Mouse (Mus musculus): Measurements from ENCODE around the gene Mab21l1. TPM values are rescaled to one million over a fixed set of nuclear protein-coding genes. Genes with fewer than 3 reads are reported as not detected.

The Mab21l1 gene
- polyA plus RNA-seq (2016; fragmentation: Nextera tagmentation; extraction: Ambion mirVana): 0.20 and 0.26 TPM in 2 replicates

GRCm38 (mm10) chr3:55782056-55782687, at the start of gene Mab21l1:
Mab21l1 (plus strand) TSS chr3:55782510.
- no peak for ATAC-seq
- Histone ChIP-seq H3K27me3 (replicated peaks) (peaks cover 85% of the 10 kb centered on the region), H3K27ac (no peak within 1 kb of the TSS), H3K4me3 (peak within 1 kb of the TSS; percentile 40), H3K9ac (0 out of 2 replicates have a peak within 1 kb of the TSS, but pooled peaks have one; percentile 2), H3K9me3 (replicated peaks) (no peaks in the 10 kb centered on the region), H3K4me1 (peaks cover 29% of the 10 kb centered on the region), H3K36me3 (no peaks in the 10 kb centered on the region), H3K4me2 (peak within 1 kb of the TSS; percentile 63)
- 2% methylated on average over 16 of the region's 16 CpGs for WGBS (ENCODE audit: insufficient replicate concordance)

- Histone ChIP-seq H3K27me3 (replicated peaks) (no peaks in the 10 kb centered on the region), H3K36me3 (no peaks in the 10 kb centered on the region), H3K4me2 (no peak overlapping the region), H3K9me3 (replicated peaks) (no peaks in the 10 kb centered on the region), H3K27ac (no peak overlapping the region), H3K9ac (no peak overlapping the region), H3K4me1 (no peaks in the 10 kb centered on the region), H3K4me3 (no peak overlapping the region)
- 69% methylated on average over 6 of the region's 6 CpGs for WGBS (ENCODE audit: insufficient replicate concordance)
- ATAC-seq: no peak
Measured at GRCm38 (mm10) chr3:55733665-55734064, 48.6 kb upstream of the Mab21l1 start.

GRCm38 (mm10) chr3:55741428-55741827, 40.9 kb upstream of the Mab21l1 start:
- no peak overlapping the region for H3K4me3 ChIP-seq
- no peaks in the 10 kb centered on the region for H3K27me3 ChIP-seq (replicated peaks)
- H3K27ac ChIP-seq: no peak overlapping the region
- no peak overlapping the region for H3K9ac ChIP-seq
- no peak for ATAC-seq
- H3K36me3 ChIP-seq: no peaks in the 10 kb centered on the region
- 65% methylated on average over 6 of the region's 6 CpGs for WGBS (ENCODE audit: insufficient replicate concordance)
- H3K9me3 ChIP-seq (replicated peaks): no peaks in the 10 kb centered on the region
- no peaks in the 10 kb centered on the region for H3K4me1 ChIP-seq
- no peak overlapping the region for H3K4me2 ChIP-seq

- H3K27ac ChIP-seq: no peak overlapping the region
- no peaks in the 10 kb centered on the region for H3K27me3 ChIP-seq (replicated peaks)
- H3K4me1 ChIP-seq: no peaks in the 10 kb centered on the region
- WGBS (ENCODE audit: insufficient replicate concordance): 58% methylated on average over 5 of the region's 5 CpGs
- no peak overlapping the region for H3K4me3 ChIP-seq
- H3K9me3 ChIP-seq (replicated peaks): no peaks in the 10 kb centered on the region
- no peak overlapping the region for H3K4me2 ChIP-seq
- H3K9ac ChIP-seq: no peak overlapping the region
- H3K36me3 ChIP-seq: no peaks in the 10 kb centered on the region
- ATAC-seq: no peak
Measured at GRCm38 (mm10) chr3:55742218-55742617, 40.1 kb upstream of the Mab21l1 start.

GRCm38 (mm10) chr3:55742654-55743053, 39.7 kb upstream of the Mab21l1 start:
- Histone ChIP-seq H3K4me3 (no peak overlapping the region), H3K4me1 (no peaks in the 10 kb centered on the region), H3K9me3 (replicated peaks) (no peaks in the 10 kb centered on the region), H3K27ac (no peak overlapping the region), H3K36me3 (no peaks in the 10 kb centered on the region), H3K9ac (no peak overlapping the region), H3K4me2 (no peak overlapping the region), H3K27me3 (replicated peaks) (no peaks in the 10 kb centered on the region)
- WGBS (ENCODE audit: insufficient replicate concordance): 54% methylated on average over 4 of the region's 4 CpGs
- ATAC-seq: no peak

GRCm38 (mm10) chr3:55743885-55744284, 38.4 kb upstream of the Mab21l1 start:
- no peak overlapping the region for H3K9ac ChIP-seq
- no peaks in the 10 kb centered on the region for H3K27me3 ChIP-seq (replicated peaks)
- H3K36me3 ChIP-seq: no peaks in the 10 kb centered on the region
- no peak for ATAC-seq
- no peak overlapping the region for H3K27ac ChIP-seq
- H3K4me1 ChIP-seq: no peaks in the 10 kb centered on the region
- no peak overlapping the region for H3K4me2 ChIP-seq
- no peak overlapping the region for H3K4me3 ChIP-seq
- 44% methylated on average over 5 of the region's 5 CpGs for WGBS (ENCODE audit: insufficient replicate concordance)
- no peaks in the 10 kb centered on the region for H3K9me3 ChIP-seq (replicated peaks)

GRCm38 (mm10) chr3:55750445-55751065, 31.8 kb upstream of the Mab21l1 start:
- 60% methylated on average over 11 of the region's 11 CpGs for WGBS (ENCODE audit: insufficient replicate concordance)
- Histone ChIP-seq H3K9ac (no peak overlapping the region), H3K27ac (no peak overlapping the region), H3K36me3 (no peaks in the 10 kb centered on the region), H3K4me1 (no peaks in the 10 kb centered on the region), H3K9me3 (replicated peaks) (no peaks in the 10 kb centered on the region), H3K4me2 (no peak overlapping the region), H3K4me3 (no peak overlapping the region), H3K27me3 (replicated peaks) (no peaks in the 10 kb centered on the region)
- ATAC-seq: no peak

GRCm38 (mm10) chr3:55751363-55751762, 30.9 kb upstream of the Mab21l1 start:
- H3K4me1 ChIP-seq: no peaks in the 10 kb centered on the region
- no peak overlapping the region for H3K9ac ChIP-seq
- WGBS (ENCODE audit: insufficient replicate concordance): 80% methylated on average over 5 of the region's 5 CpGs
- H3K27me3 ChIP-seq (replicated peaks): no peaks in the 10 kb centered on the region
- no peak overlapping the region for H3K4me3 ChIP-seq
- no peaks in the 10 kb centered on the region for H3K9me3 ChIP-seq (replicated peaks)
- H3K27ac ChIP-seq: no peak overlapping the region
- ATAC-seq: no peak
- no peaks in the 10 kb centered on the region for H3K36me3 ChIP-seq
- H3K4me2 ChIP-seq: no peak overlapping the region

GRCm38 (mm10) chr3:55752558-55752957, 29.8 kb upstream of the Mab21l1 start:
- Histone ChIP-seq H3K9ac (no peak overlapping the region), H3K4me1 (no peaks in the 10 kb centered on the region), H3K36me3 (no peaks in the 10 kb centered on the region), H3K27ac (no peak overlapping the region), H3K27me3 (replicated peaks) (no peaks in the 10 kb centered on the region), H3K4me2 (no peak overlapping the region), H3K9me3 (replicated peaks) (no peaks in the 10 kb centered on the region), H3K4me3 (no peak overlapping the region)
- no peak for ATAC-seq
- WGBS (ENCODE audit: insufficient replicate concordance): 63% methylated on average over 4 of the region's 4 CpGs

GRCm38 (mm10) chr3:55753872-55754271, 28.4 kb upstream of the Mab21l1 start:
- Histone ChIP-seq H3K27me3 (replicated peaks) (no peaks in the 10 kb centered on the region), H3K9me3 (replicated peaks) (no peaks in the 10 kb centered on the region), H3K36me3 (no peaks in the 10 kb centered on the region), H3K9ac (no peak overlapping the region), H3K4me3 (no peak overlapping the region), H3K4me2 (no peak overlapping the region), H3K27ac (no peak overlapping the region), H3K4me1 (no peaks in the 10 kb centered on the region)
- no peak for ATAC-seq
- 84% methylated on average over 6 of the region's 6 CpGs for WGBS (ENCODE audit: insufficient replicate concordance)

- Histone ChIP-seq H3K4me3 (no peak overlapping the region), H3K9ac (no peak overlapping the region), H3K9me3 (replicated peaks) (no peaks in the 10 kb centered on the region), H3K27ac (no peak overlapping the region), H3K4me2 (no peak overlapping the region), H3K4me1 (no peaks in the 10 kb centered on the region), H3K36me3 (no peaks in the 10 kb centered on the region), H3K27me3 (replicated peaks) (no peaks in the 10 kb centered on the region)
- ATAC-seq: no peak
- 76% methylated on average over 6 of the region's 6 CpGs for WGBS (ENCODE audit: insufficient replicate concordance)
Measured at GRCm38 (mm10) chr3:55754981-55755608, 27.2 kb upstream of the Mab21l1 start.

- H3K9me3 ChIP-seq (replicated peaks): no peaks in the 10 kb centered on the region
- no peaks in the 10 kb centered on the region for H3K36me3 ChIP-seq
- no peak overlapping the region for H3K9ac ChIP-seq
- H3K27ac ChIP-seq: no peak overlapping the region
- H3K4me3 ChIP-seq: no peak overlapping the region
- no peaks in the 10 kb centered on the region for H3K4me1 ChIP-seq
- no peaks in the 10 kb centered on the region for H3K27me3 ChIP-seq (replicated peaks)
- no peak overlapping the region for H3K4me2 ChIP-seq
- ATAC-seq: no peak
- WGBS (ENCODE audit: insufficient replicate concordance): 73% methylated on average over 11 of the region's 11 CpGs
Measured at GRCm38 (mm10) chr3:55755805-55756601, 26.3 kb upstream of the Mab21l1 start.

All from liver, embryonic 12.5 days (tissue).